Mouse (Mus musculus): ENCODE data around the gene Zfyve21. TPM values are rescaled to one million over a fixed set of nuclear protein-coding genes. Genes with fewer than 3 reads are reported as not detected.

The Zfyve21 gene
- 15.9 TPM for polyA plus RNA-seq (2014; fragmentation: Illumina TruSeq; extraction: RNeasy Lipid Tissue Mini Kit (QIAGEN cat#74804))

GRCm38 (mm10) chr12:111813766-111814617 is at the start of gene Zfyve21, which contains the start of gene Xrcc3:
Zfyve21 (plus strand) TSS chr12:111814170.
Xrcc3 (minus strand) TSS chr12:111813873.

Other genes starting within 250 kb of the Zfyve21 start
- 248 TPM for gene Mark3, start 239.6 kb upstream of the Zfyve21 start, polyA plus RNA-seq (2014; fragmentation: Illumina TruSeq; extraction: RNeasy Lipid Tissue Mini Kit (QIAGEN cat#74804))
- 1.7 TPM for gene Ckb, start 141.8 kb upstream of the Zfyve21 start, polyA plus RNA-seq (2014; fragmentation: Illumina TruSeq; extraction: RNeasy Lipid Tissue Mini Kit (QIAGEN cat#74804))
- gene Trmt61a, start 136.1 kb upstream of the Zfyve21 start, polyA plus RNA-seq (2014; fragmentation: Illumina TruSeq; extraction: RNeasy Lipid Tissue Mini Kit (QIAGEN cat#74804)): not detected
- gene Bag5, start 100.9 kb upstream of the Zfyve21 start, polyA plus RNA-seq (2014; fragmentation: Illumina TruSeq; extraction: RNeasy Lipid Tissue Mini Kit (QIAGEN cat#74804)): 32.5 TPM
- gene Apopt1, start 100.9 kb upstream of the Zfyve21 start, polyA plus RNA-seq (2014; fragmentation: Illumina TruSeq; extraction: RNeasy Lipid Tissue Mini Kit (QIAGEN cat#74804)): 31.3 TPM
- 2.7 TPM for gene Klc1, start 55.3 kb upstream of the Zfyve21 start, polyA plus RNA-seq (2014; fragmentation: Illumina TruSeq; extraction: RNeasy Lipid Tissue Mini Kit (QIAGEN cat#74804))
- 0.26 TPM for gene Xrcc3, start 297 bp upstream of the Zfyve21 start, polyA plus RNA-seq (2014; fragmentation: Illumina TruSeq; extraction: RNeasy Lipid Tissue Mini Kit (QIAGEN cat#74804))
- 6.9 TPM for gene Ppp1r13b, start 93.9 kb downstream of the Zfyve21 start, polyA plus RNA-seq (2014; fragmentation: Illumina TruSeq; extraction: RNeasy Lipid Tissue Mini Kit (QIAGEN cat#74804))
- 478 TPM for gene Atp5mpl, start 152.8 kb downstream of the Zfyve21 start, polyA plus RNA-seq (2014; fragmentation: Illumina TruSeq; extraction: RNeasy Lipid Tissue Mini Kit (QIAGEN cat#74804))
- 0.54 TPM for gene Tdrd9, start 157.4 kb downstream of the Zfyve21 start, polyA plus RNA-seq (2014; fragmentation: Illumina TruSeq; extraction: RNeasy Lipid Tissue Mini Kit (QIAGEN cat#74804))
- gene Rd3l, start 167.1 kb downstream of the Zfyve21 start, polyA plus RNA-seq (2014; fragmentation: Illumina TruSeq; extraction: RNeasy Lipid Tissue Mini Kit (QIAGEN cat#74804)): not detected

Measured in ovary, adult 10 weeks (tissue).